Mouse (Mus musculus) testis, adult 2 months (tissue): ENCODE results near the gene Cyfip1.

Source experiments
- CTCF ChIP-seq: fragments of 200-500 bp; IDR thresholded peaks from 2 replicates; pipeline ENCODE4 v1.5.1; 2012; ENCODE audit warnings: low read depth, mild to moderate bottlenecking, inconsistent platforms, low read length, moderate library complexity; ENCODE audit not compliant: control insufficient read depth, insufficient read depth, insufficient replicate concordance
- POLR2A ChIP-seq: fragments of 200-500 bp; IDR thresholded peaks from 2 replicates; pipeline ENCODE4 v1.6.1; 2012; ENCODE audit warnings: low read depth, mild to moderate bottlenecking, inconsistent platforms, low read length, moderate library complexity; ENCODE audit not compliant: control insufficient read depth

GRCm38 (mm10) chr7:55962004-55962908 is 120.7 kb downstream of the Cyfip1 start, which contains the start of gene Nipa2:
- TF ChIP-seq CTCF (no peak), POLR2A (peak; percentile 92)
